ENCODE assay signal across 23 mouse cellular contexts in the genomic region with DNA sequence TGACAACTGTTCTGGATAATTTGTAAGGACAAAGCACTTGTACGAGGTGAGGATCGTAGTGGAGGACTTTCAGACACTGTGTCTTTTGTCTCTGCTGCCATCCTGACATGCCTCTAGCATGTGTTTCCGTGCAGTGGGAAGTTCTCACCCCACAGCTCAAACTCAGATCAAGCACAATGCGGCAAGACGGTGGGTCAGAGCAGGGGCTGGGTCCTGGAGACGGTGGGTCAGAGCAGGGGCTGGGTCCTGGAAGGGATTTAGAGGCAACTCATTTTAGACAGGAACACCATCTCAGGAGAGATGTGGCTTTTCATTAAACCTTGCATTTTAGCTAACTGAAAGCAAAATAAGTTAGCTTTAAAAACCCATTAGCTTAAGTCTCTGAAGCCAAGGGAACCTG. TPM values are rescaled to one million over a fixed set of nuclear protein-coding genes. Genes with fewer than 3 reads are reported as not detected.
DNase-seq lines count a peak whose midpoint lies in the region; TF ChIP-seq lines count a peak whose summit lies in the region.
"Had no signal": no experiment of that assay in that cellular context is flagged by ENCODE, and none has a peak within 500 bp of the region (broad histone marks: within the 10 kb centered on the region; RNA-seq: fewer than 3 reads in every experiment).

No protein-coding gene starts in this region.

- no peaks in the 10 kb centered on the region for H3K36me3 ChIP-seq in heart, embryonic 10.5 days
- no peaks in the 10 kb centered on the region for H3K36me3 ChIP-seq in heart, adult 2 months (ENCODE audit: control insufficient read depth, insufficient read depth, low read length)
- no peaks in the 10 kb centered on the region for H3K36me3 ChIP-seq in hindbrain, embryonic 10.5 days
- H3K36me3 ChIP-seq: embryonic facial prominence, embryonic 13.5 days; embryonic facial prominence, embryonic 15.5 days; forebrain, embryonic 10.5 days; forebrain, embryonic 12.5 days had no signal

- no peak overlapping the region for H3K4me3 ChIP-seq in heart, embryonic 10.5 days
- H3K4me3 ChIP-seq in heart, adult 2 months, result no peak overlapping the region
- H3K4me3 ChIP-seq in hindbrain, embryonic 10.5 days, result no peak overlapping the region
- H3K4me3 ChIP-seq: embryonic facial prominence, embryonic 13.5 days; embryonic facial prominence, embryonic 15.5 days; erythroblast, embryonic 14.5 days; forebrain, embryonic 10.5 days; forebrain, embryonic 12.5 days had no signal

- TF ChIP-seq EP300 in heart, adult 2 months (IDR thresholded peaks at IDR 0.05; ENCODE audit: insufficient read depth, low read depth, low read length), result no peak

- H3K79me2 ChIP-seq in heart, adult 2 months (replicated peaks; ENCODE audit: control insufficient read depth, insufficient read depth, low read length), result no peaks in the 10 kb centered on the region

- DNase-seq in heart, embryonic 10.5 days (ENCODE audit: low spot score), result peak; percentile 57
- DNase-seq in heart, adult 2 months, result no peak
- peak; percentile 31 for DNase-seq in testis, postnatal 10 days (ENCODE audit: low spot score)
- DNase-seq in testis, postnatal 14 days (ENCODE audit: low spot score), result no peak
- no peak for DNase-seq in hindbrain, embryonic 10.5 days (ENCODE audit: low spot score)
- DNase-seq: adrenal gland, adult 2 months; adrenal gland, postnatal 10 days; adrenal gland, postnatal 25 days; cerebellum, adult 11 months; cerebellum, adult 18-20 months; cerebellum, adult 8-10 months; cerebellum, adult 9-11 months; cerebellum, postnatal 14 days; cerebellum, postnatal 36 days; embryo, embryonic 11 days had no signal

- intact Hi-C loops in heart, adult 2 months (cut with DNase I), result no loop called here

- no peaks in the 10 kb centered on the region for H3K9me3 ChIP-seq in heart, embryonic 10.5 days
- no peaks in the 10 kb centered on the region for H3K9me3 ChIP-seq in hindbrain, embryonic 10.5 days
- H3K9me3 ChIP-seq: embryonic facial prominence, embryonic 13.5 days; embryonic facial prominence, embryonic 15.5 days; forebrain, embryonic 12.5 days had no signal

- WGBS in heart, embryonic 10.5 days, result 88% methylated on average over 6 of the region's 6 CpGs
- WGBS in heart, adult 2 months, result 84% methylated on average over 6 of the region's 6 CpGs
- 82% methylated on average over 6 of the region's 6 CpGs for WGBS in hindbrain, embryonic 10.5 days

- no peak overlapping the region for H3K27ac ChIP-seq in heart, embryonic 10.5 days
- no peak overlapping the region for H3K27ac ChIP-seq in heart, adult 2 months
- H3K27ac ChIP-seq in hindbrain, embryonic 10.5 days, result no peak overlapping the region
- H3K27ac ChIP-seq: embryonic facial prominence, embryonic 13.5 days; embryonic facial prominence, embryonic 15.5 days; forebrain, embryonic 10.5 days; forebrain, embryonic 12.5 days had no signal

- no peak for TF ChIP-seq POLR2A in heart, adult 2 months (IDR thresholded peaks at IDR 0.05; ENCODE audit: insufficient read depth, low read depth, low read length)

- H3K27me3 ChIP-seq in heart, embryonic 10.5 days (ENCODE audit: insufficient read depth, poor library complexity, severe bottlenecking), result no peaks in the 10 kb centered on the region
- H3K27me3 ChIP-seq in heart, adult 2 months (ENCODE audit: control insufficient read depth, insufficient read depth, low read length), result no peaks in the 10 kb centered on the region
- no peaks in the 10 kb centered on the region for H3K27me3 ChIP-seq in hindbrain, embryonic 10.5 days (ENCODE audit: insufficient read depth, poor library complexity, severe bottlenecking)
- H3K27me3 ChIP-seq: embryonic facial prominence, embryonic 13.5 days; embryonic facial prominence, embryonic 15.5 days; forebrain, embryonic 12.5 days had no signal

- no peak for TF ChIP-seq CTCF in heart, adult 2 months (IDR thresholded peaks at IDR 0.05)

- no peak overlapping the region for H3K9ac ChIP-seq in heart, adult 2 months (ENCODE audit: low read depth, low read length)
- H3K9ac ChIP-seq: embryonic facial prominence, embryonic 13.5 days; embryonic facial prominence, embryonic 15.5 days; forebrain, embryonic 12.5 days had no signal

- H3K4me1 ChIP-seq in heart, embryonic 10.5 days, result no peaks in the 10 kb centered on the region
- H3K4me1 ChIP-seq in heart, adult 2 months (ENCODE audit: control insufficient read depth, insufficient read depth, low read length), result no peaks in the 10 kb centered on the region
- no peaks in the 10 kb centered on the region for H3K4me1 ChIP-seq in hindbrain, embryonic 10.5 days (replicated peaks)
- H3K4me1 ChIP-seq: embryonic facial prominence, embryonic 13.5 days; embryonic facial prominence, embryonic 15.5 days; forebrain, embryonic 12.5 days had no signal

RNA-seq across cellular contexts. Expression of gene Trpc7, which starts 52.3 kb away (rescaled TPM):
- polyA plus RNA-seq in heart, embryonic 10.5 days (2016; fragmentation: Nextera tagmentation; extraction: Ambion mirVana), result 0.27 and 0.31 TPM in 2 replicates
- total RNA-seq in heart, adult 2 months (2021), result not detected
- not detected in 2 replicates for polyA plus RNA-seq in heart, adult 2 months (2012; rRNA removed)
- 0.07 TPM in 1 of 2 replicates, not detected in the other for polyA plus RNA-seq in hindbrain, embryonic 10.5 days (2016; fragmentation: Nextera tagmentation; extraction: Ambion mirVana)
- total RNA-seq: common myeloid progenitor, adult 5-6 weeks; ES-E14; MEL had no signal
- polyA plus RNA-seq: embryonic facial prominence, embryonic 15.5 days; erythroblast, embryonic 14.5 days; forebrain, embryonic 10.5 days had no signal

Comparison
In these comparisons a context has a peak if more than half of its experiments do, and no peak if none do; other contexts are left out.
1. DNase-seq: peak in heart, embryonic 10.5 days (single experiment) and testis, postnatal 10 days (single experiment); none in heart, adult 2 months (0 of 2), testis, postnatal 14 days (single experiment) and hindbrain, embryonic 10.5 days (single experiment).